Mouse (Mus musculus) liver, embryonic 13.5 days (tissue): ENCODE results near the gene Pcna. TPM values are rescaled to one million over a fixed set of nuclear protein-coding genes. Genes with fewer than 3 reads are reported as not detected.

Experiments
- ATAC-seq: fragments of 200-750 bp; cut with Nextera tagmentation; 2 replicates; pipeline ENCODE4 v1.8.0; 2017; ENCODE audit warnings: low read depth, mild to moderate bottlenecking, moderate number of reproducible peaks, moderate library complexity
- DNase-seq: peaks from one replicate; pipeline ENCODE4 v3.0.0; 2022
- H3K27ac ChIP-seq: fragments of 300-500 bp; sonication (generic); 2 replicates; pipeline ENCODE4 v1.5.1; 2015; ENCODE audit warnings: moderate library complexity, mild to moderate bottlenecking, inconsistent platforms
- H3K27me3 ChIP-seq: fragments of 300-500 bp; sonication (generic); 2 replicates; pipeline ENCODE4 v1.6.1; 2015; ENCODE audit warnings: mild to moderate bottlenecking, inconsistent platforms
- H3K36me3 ChIP-seq: fragments of 300-500 bp; sonication (generic); 2 replicates; pipeline ENCODE4 v1.6.1; 2015; ENCODE audit warnings: mild to moderate bottlenecking, inconsistent platforms
- H3K4me1 ChIP-seq: fragments of 300-500 bp; sonication (generic); replicated peaks from 2 replicates; pipeline ENCODE4 v1.6.1; 2015; ENCODE audit warnings: inconsistent platforms
- H3K4me2 ChIP-seq: fragments of 300-500 bp; sonication (generic); 2 replicates; pipeline ENCODE4 v1.6.1; 2015; ENCODE audit warnings: inconsistent platforms, mild to moderate bottlenecking, moderate library complexity
- H3K4me3 ChIP-seq: fragments of 300-500 bp; sonication (generic); replicated peaks from 2 replicates; pipeline ENCODE4 v1.5.1; 2015; ENCODE audit warnings: mild to moderate bottlenecking, inconsistent platforms
- H3K9ac ChIP-seq: fragments of 300-500 bp; sonication (generic); 2 replicates; pipeline ENCODE4 v1.6.1; 2015; ENCODE audit warnings: mild to moderate bottlenecking, inconsistent platforms
- H3K9me3 ChIP-seq: fragments of 300-500 bp; sonication (generic); replicated peaks from 2 replicates; pipeline ENCODE4 v1.6.1; 2016; ENCODE audit warnings: inconsistent platforms
- WGBS: fragments of 180-500 bp; shearing (Covaris S2); methylation state at CpG from one replicate; pipeline ENCODE4 v1.1.7; 2015; ENCODE audit not compliant: insufficient replicate concordance; 5-methylcytosine and 5-hydroxymethylcytosine counted together
- polyA plus RNA-seq: library from polyadenylated mRNA; unstranded; fragments of >200 nt; fragmentation: Nextera tagmentation; extraction: Ambion mirVana; gene quantifications from 2 replicates; pipeline ENCODE4 v1.2.1, GENCODE M21; 2015

Pcna gene
- polyA plus RNA-seq, 1 experiment from 2014 or later = 369 TPM

- 50% methylated on average over 12 of the region's 12 CpGs for WGBS
- Histone ChIP-seq H3K4me1 (peaks cover 49% of the 10 kb centered on the region), H3K9ac (no peak overlapping the region), H3K36me3 (0 out of 2 replicates have a peak, but pooled peaks cover 3% of the 10 kb centered on the region), H3K27ac (peak overlapping the region; percentile 68), H3K4me3 (no peak overlapping the region), H3K4me2 (0 out of 2 replicates have a peak overlapping the region, but pooled peaks have one; percentile 6), H3K9me3 (no peaks in the 10 kb centered on the region), H3K27me3 (no peaks in the 10 kb centered on the region)
- peak; percentile 64 for ATAC-seq
- no peak for DNase-seq
These were observed 31.5 kb upstream of the Pcna start for GRCm38 (mm10) chr2:132284492-132285139.

- 55% methylated on average over 15 of the region's 15 CpGs for WGBS
- Histone ChIP-seq H3K27ac (peak overlapping the region; percentile 41; the same call in 1 of the 2 replicates), H3K4me1 (peaks cover 56% of the 10 kb centered on the region), H3K4me3 (no peak overlapping the region), H3K36me3 (0 out of 2 replicates have a peak, but pooled peaks cover 3% of the 10 kb centered on the region), H3K9me3 (no peaks in the 10 kb centered on the region), H3K27me3 (no peaks in the 10 kb centered on the region), H3K4me2 (no peak overlapping the region), H3K9ac (0 out of 2 replicates have a peak overlapping the region, but pooled peaks have one; percentile 9)
- ATAC-seq = peak; percentile 56
- no peak for DNase-seq
These were observed 30.3 kb upstream of the Pcna start for GRCm38 (mm10) chr2:132283236-132284070.

- H3K4me3 ChIP-seq = no peak overlapping the region
- peak; percentile 43 for ATAC-seq
- H3K4me2 ChIP-seq = no peak overlapping the region
These were observed 29.5 kb upstream of the Pcna start for GRCm38 (mm10) chr2:132282453-132283174.

DNA sequence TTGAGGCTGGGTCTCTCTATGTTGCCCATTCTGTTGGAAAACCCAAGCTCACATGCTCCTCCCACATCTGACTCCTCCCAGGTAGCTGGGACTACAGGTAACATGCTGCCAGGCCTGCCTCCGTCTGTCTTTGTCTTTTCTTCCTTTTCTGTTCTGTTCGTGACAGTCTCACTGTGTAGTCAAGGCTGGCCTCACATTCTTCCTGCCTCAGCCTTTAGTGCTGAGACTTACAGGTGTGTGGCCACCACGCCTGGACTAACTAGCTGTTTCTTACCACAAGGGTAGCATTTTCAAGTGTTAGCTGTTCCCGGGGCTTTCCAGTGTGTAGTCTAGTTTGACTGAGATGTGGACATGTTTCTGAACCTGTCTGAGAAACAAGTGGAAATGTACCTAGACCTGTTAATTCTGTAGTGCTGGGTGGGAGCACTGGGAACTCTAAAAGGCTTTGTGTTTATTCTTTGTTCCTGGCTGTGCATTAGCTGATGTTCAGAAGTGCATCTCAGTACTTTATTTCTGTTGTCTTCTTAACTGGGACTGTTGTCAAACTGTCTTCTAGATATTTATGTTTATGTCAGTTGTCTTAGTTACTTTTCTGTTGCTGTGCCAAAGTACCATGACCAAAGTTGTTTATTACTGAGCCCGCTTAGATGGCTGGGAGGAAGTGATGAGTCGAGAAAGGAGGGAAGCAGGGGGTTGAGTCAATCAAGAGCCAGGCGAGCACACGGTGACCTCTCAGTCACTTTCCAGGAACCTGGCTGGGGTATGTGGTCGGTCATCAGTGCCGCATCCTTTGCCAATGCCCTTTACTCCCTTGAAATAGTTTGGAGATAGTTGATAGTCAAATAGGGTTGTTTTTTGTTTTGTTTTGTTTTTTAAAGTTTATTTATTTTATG, 28.7 kb upstream of the Pcna start:
- Histone ChIP-seq H3K27me3 (no peaks in the 10 kb centered on the region), H3K9me3 (no peaks in the 10 kb centered on the region), H3K4me2 (no peak overlapping the region), H3K36me3 (0 out of 2 replicates have a peak, but pooled peaks cover 3% of the 10 kb centered on the region), H3K4me1 (peaks cover 61% of the 10 kb centered on the region), H3K27ac (no peak overlapping the region), H3K4me3 (no peak overlapping the region), H3K9ac (no peak overlapping the region)
- DNase-seq (no peak), ATAC-seq (no peak)
- 41% methylated on average over 10 of the region's 10 CpGs for WGBS

More at GRCm38 (mm10) chr2:132282453-132283174, 29.5 kb upstream of the Pcna start:
- Histone ChIP-seq H3K27ac (peak overlapping the region; percentile 41; the same call in 1 of the 2 replicates), H3K27me3 (no peaks in the 10 kb centered on the region), H3K9ac (no peak overlapping the region), H3K4me1 (peaks cover 61% of the 10 kb centered on the region), H3K36me3 (0 out of 2 replicates have a peak, but pooled peaks cover 3% of the 10 kb centered on the region), H3K9me3 (no peaks in the 10 kb centered on the region)
- WGBS = 39% methylated on average over 12 of the region's 12 CpGs
- DNase-seq = no peak

GRCm38 (mm10) chr2:132280518-132281120, 27.5 kb upstream of the Pcna start:
- ATAC-seq = no peak
- Histone ChIP-seq H3K4me2 (no peak overlapping the region), H3K9ac (no peak overlapping the region), H3K4me3 (no peak overlapping the region), H3K9me3 (no peaks in the 10 kb centered on the region), H3K27ac (no peak overlapping the region), H3K27me3 (no peaks in the 10 kb centered on the region), H3K4me1 (peaks cover 67% of the 10 kb centered on the region), H3K36me3 (peaks cover 3% of the 10 kb centered on the region; the same call in 1 of the 2 replicates)
- no peak for DNase-seq
- 77% methylated on average over 10 of the region's 10 CpGs for WGBS

DNA sequence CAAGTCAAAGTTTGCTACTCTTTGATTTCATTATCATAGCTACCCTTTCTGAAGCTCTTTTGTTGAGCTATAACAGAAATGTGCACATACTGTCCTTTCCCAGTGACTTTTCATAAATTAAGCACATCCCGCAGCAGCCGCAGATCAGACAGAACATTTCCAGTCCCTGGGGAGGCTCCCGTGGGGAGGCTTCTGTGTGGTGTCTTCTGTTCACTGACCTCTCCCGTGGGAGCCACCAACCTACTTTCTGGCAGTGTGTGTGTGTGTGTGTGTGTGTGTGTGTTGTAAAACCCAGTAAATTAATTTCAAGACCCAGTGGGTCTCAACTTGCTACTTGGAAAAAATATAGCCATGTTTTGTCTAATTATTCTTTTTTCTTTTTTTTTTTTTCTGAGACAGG, 26.9 kb upstream of the Pcna start:
- Histone ChIP-seq H3K4me3 (no peak overlapping the region), H3K27ac (no peak overlapping the region), H3K4me2 (no peak overlapping the region), H3K27me3 (no peaks in the 10 kb centered on the region), H3K4me1 (peaks cover 61% of the 10 kb centered on the region), H3K9me3 (no peaks in the 10 kb centered on the region), H3K9ac (no peak overlapping the region), H3K36me3 (no peaks in the 10 kb centered on the region; the same call in 1 of the 2 replicates)
- ATAC-seq = no peak
- WGBS = 66% methylated on average over 4 of the region's 4 CpGs
- no peak for DNase-seq

- H3K4me3 ChIP-seq = no peak overlapping the region
- ATAC-seq (no peak), DNase-seq (no peak)
- 45% methylated on average over 3 of the region's 3 CpGs for WGBS
- no peaks in the 10 kb centered on the region for H3K27me3 ChIP-seq
- no peaks in the 10 kb centered on the region; the same call in 1 of the 2 replicates for H3K36me3 ChIP-seq
- no peak overlapping the region for H3K4me2 ChIP-seq
- H3K9ac ChIP-seq = no peak overlapping the region
- H3K27ac ChIP-seq = no peak overlapping the region
- peaks cover 56% of the 10 kb centered on the region for H3K4me1 ChIP-seq
- no peaks in the 10 kb centered on the region for H3K9me3 ChIP-seq
These were observed 26.3 kb upstream of the Pcna start for GRCm38 (mm10) chr2:132279336-132279882.

DNA sequence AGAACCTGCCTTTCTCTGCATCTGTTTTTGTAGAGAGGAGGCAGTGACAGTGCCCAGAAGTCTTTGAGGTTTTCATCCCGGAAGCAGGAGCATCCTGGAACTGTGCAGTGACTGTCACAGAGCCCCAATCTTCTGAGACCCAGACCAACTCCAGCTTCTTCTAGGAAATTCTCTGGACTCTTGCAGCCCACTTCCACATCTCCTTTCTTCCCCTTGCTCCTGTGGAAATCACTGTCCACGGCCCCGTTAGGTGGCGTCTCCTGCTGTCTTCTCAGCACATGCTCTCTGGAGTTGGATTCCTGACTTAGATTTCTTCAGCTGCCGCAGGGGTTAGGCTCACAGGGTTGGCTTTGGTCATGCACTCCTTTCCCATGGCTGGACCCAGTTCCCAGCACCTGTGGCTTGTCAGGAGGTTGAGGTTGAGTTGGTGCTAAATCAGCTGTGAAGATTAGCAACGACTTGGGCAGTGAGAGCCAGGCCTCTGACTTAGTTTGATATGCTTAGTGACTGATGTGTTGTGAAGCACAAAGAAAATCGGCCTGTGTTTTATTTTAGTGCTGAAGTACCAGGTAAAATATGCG, 25.2 kb upstream of the Pcna start:
- no peak overlapping the region for H3K4me2 ChIP-seq
- H3K4me1 ChIP-seq = peaks cover 46% of the 10 kb centered on the region
- no peaks in the 10 kb centered on the region; the same call in 1 of the 2 replicates for H3K36me3 ChIP-seq
- no peaks in the 10 kb centered on the region for H3K27me3 ChIP-seq
- H3K4me3 ChIP-seq = no peak overlapping the region
- H3K27ac ChIP-seq = no peak overlapping the region
- no peak for DNase-seq
- H3K9me3 ChIP-seq = no peaks in the 10 kb centered on the region
- H3K9ac ChIP-seq = no peak overlapping the region
- WGBS = 61% methylated on average over 8 of the region's 8 CpGs
- ATAC-seq = no peak

GRCm38 (mm10) chr2:132276249-132276648, 23.1 kb upstream of the Pcna start:
- Histone ChIP-seq H3K9ac (no peak overlapping the region), H3K9me3 (no peaks in the 10 kb centered on the region), H3K36me3 (no peaks in the 10 kb centered on the region; the same call in 1 of the 2 replicates), H3K4me2 (no peak overlapping the region), H3K27ac (no peak overlapping the region), H3K27me3 (no peaks in the 10 kb centered on the region), H3K4me3 (no peak overlapping the region), H3K4me1 (peaks cover 28% of the 10 kb centered on the region)
- DNase-seq = no peak
- ATAC-seq = no peak
- WGBS = 64% methylated on average over 4 of the region's 4 CpGs
